Mouse (Mus musculus): ENCODE results near the gene Acsl5.

DNA sequence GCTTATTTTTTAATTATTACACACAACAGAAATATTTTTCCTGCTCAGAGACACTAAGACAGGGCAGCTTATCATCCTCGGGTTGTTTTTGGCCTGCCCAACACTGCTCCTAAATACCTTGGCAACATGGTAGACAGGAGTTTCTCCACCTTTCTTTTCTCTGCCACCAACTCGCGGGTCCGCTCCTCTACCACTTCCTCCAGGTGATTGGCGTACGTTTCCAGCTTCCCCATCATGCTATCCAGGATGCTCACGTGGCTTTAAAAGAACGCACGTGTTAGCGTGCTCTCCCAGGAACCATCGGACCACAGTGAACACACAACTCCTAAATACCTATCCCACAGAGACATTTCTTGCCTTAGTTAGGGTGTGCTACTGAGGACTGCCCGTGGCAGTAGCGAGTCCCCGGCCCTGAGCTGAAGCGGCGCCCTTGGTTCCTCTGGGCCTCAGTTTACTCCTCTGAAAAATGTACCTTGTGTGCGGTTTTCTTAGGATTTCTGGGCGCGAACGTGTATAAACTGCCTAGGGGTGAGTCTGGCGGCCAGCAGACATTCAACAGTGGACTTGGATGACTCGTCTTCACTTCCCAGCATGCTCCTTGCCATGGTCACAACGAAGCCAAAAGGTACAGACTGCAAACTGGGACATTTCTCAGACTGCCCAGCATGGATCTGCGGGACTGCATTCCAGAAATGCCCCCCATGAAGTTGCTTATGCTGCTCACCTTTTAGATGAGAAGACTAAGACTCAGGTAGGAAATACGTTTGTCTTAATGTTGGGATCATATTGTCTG lies 43.8 kb upstream of the Acsl5 start:
- TF ChIP-seq GATA1 (IDR thresholded peaks at IDR 0.05; ENCODE audit: borderline replicate concordance, low read length) (no peak), FLI1 (IDR thresholded peaks at IDR 0.05; ENCODE audit: low read length) (no peak)

All from megakaryocyte, embryonic 14.5 days (primary cell).